Mouse (Mus musculus) brain, adult 10 weeks (tissue): Measurements from ENCODE around the gene Dars2. TPM values are rescaled to one million over a fixed set of nuclear protein-coding genes. Genes with fewer than 3 reads are reported as not detected.

Experiments used
- polyA plus RNA-seq: library from polyadenylated mRNA; stranded (reverse); fragments of 350-450 nt; fragmentation: Illumina TruSeq; extraction: RNeasy Lipid Tissue Mini Kit (QIAGEN cat#74804); gene quantifications from one replicate; pipeline ENCODE4 v1.2.3, GENCODE M21; 2015; ENCODE audit warnings: low read depth, low replicate concordance

The Dars2 gene
- 25.3 TPM for polyA plus RNA-seq

GRCm38 (mm10) chr1:161070352-161071271 lies at the start of gene Dars2, which contains the start of gene Cenpl:
Gene Dars2 (minus strand): TSS chr1:161070658.
Gene Cenpl (plus strand): TSS chr1:161070713.

GRCm38 (mm10) chr1:161034435-161035280 lies 35.8 kb downstream of the Dars2 start, which contains the start of gene Zbtb37:
Gene Zbtb37 (minus strand): TSS chr1:161034849.

Other genes starting within 250 kb of the Dars2 start
- gene Rc3h1, start 164.2 kb downstream of the Dars2 start, polyA plus RNA-seq = 9.8 TPM
- 1.7 TPM for gene Serpinc1, start 92.1 kb downstream of the Dars2 start, polyA plus RNA-seq
- gene Zbtb37, start 35.8 kb downstream of the Dars2 start, polyA plus RNA-seq = 6.5 TPM
- gene Cenpl, start 55 bp upstream of the Dars2 start, polyA plus RNA-seq = 2.5 TPM
- 17.3 TPM for gene Klhl20, start 60.9 kb upstream of the Dars2 start, polyA plus RNA-seq
- 48.2 TPM for gene Ankrd45, start 72.0 kb upstream of the Dars2 start, polyA plus RNA-seq
- not detected for gene Tex50, start 88.7 kb upstream of the Dars2 start, polyA plus RNA-seq
- gene Prdx6, start 180.6 kb upstream of the Dars2 start, polyA plus RNA-seq = 415 TPM